Mouse (Mus musculus): ENCODE data around the gene Arhgap15. TPM values are rescaled to one million over a fixed set of nuclear protein-coding genes. Genes with fewer than 3 reads are reported as not detected.
A peak's percentile ranks its signal among the peaks of the same experiment; 100 is the strongest.

The Arhgap15 gene
- total RNA-seq, 2 experiments from 2014 or later = 1.0 to 1.1 TPM

DNA sequence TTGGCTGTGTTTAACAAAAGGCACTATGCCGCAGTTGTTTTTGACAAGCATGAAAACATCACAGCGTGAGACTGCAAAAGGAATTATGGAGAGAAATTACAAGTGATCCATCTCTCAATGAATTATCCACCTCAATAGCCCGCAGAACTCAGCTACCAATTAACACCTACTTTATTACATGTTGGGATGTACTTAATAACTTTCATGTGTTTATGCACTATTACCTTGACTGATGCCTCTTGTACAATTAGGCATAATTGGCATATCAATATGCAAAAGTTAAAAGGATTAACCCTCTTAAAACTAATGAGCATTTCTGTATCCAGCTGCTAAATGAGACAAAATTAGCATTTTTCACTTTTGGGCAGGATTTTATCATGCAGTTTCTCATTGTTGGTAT, 33.5 kb downstream of the Arhgap15 start:
- no peak for DNase-seq (ENCODE audit: low spot score in 2 of 2)

DNA sequence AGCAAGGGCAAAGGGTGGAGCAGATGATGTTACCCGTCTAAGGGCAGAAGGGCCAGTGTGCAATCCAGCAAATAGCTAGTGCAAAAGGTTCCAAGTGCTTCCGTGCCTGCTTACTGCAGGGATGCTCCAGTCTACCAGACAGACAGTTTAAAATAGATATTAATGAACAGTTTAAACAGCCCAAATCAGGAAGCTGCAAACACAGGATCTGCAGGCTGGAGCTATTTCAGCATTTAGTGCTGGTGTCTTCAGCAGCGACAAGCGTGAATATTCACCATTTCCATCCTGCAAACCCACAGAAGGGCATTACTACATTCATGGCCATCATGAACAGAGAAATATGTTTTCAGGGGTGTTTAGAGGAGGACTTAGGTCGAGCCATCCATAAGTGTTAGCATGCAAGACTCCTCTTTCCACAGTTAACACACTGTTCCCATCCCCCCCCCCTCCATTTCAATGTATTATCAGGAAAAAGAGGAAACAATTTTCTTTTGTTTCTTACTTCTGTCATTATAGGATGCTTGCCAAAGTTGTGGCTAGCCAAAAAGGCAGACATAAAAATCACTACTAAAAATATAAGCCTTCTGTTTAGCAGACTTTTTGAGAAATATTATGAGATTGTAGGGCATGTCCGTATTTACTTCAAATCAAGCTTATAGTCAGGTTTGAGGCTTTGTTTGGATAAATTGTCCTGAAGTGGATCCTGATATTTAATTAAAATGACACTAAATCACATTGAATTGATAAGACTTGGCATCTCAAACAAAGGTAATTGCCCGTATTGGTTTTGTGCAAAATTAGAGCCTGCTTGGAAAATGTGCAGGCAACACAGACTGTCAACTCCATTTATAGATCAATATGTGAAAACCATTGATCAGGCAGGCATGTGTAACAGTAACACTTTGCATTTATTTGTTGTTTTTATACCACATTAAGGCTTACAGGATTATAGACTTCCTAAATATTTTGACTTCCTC, 35.4 kb downstream of the Arhgap15 start:
- no peak for DNase-seq (ENCODE audit: low spot score in 2 of 2)

GRCm38 (mm10) chr2:43786101-43786500, 37.5 kb downstream of the Arhgap15 start:
- no peak for DNase-seq (ENCODE audit: low spot score in 2 of 2)

GRCm38 (mm10) chr2:43787141-43787540, 38.5 kb downstream of the Arhgap15 start:
- DNase-seq (ENCODE audit: low spot score in 2 of 2) = peak in 1 of 2 experiments; percentile 21

DNA sequence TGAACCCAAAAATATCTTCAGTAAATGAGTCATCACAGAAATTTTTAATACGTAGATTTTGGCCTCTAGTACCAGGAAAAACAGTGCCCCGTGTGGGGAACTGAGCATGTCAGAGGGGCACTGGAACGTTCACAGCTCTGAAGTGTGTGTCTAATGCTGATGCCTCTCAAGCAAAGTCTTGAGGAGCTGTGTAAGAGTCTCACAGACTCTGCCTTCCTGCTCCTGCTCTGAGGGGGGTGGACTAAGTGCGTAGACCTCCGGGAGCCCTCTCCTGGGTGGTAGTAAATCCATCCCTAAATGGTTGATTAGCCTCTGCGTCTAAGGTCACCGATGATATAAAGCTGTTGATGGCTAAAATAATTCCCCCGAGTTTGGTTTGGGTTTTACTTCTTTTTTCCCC, 39.9 kb downstream of the Arhgap15 start:
- DNase-seq (ENCODE audit: low spot score in 2 of 2) = no peak

DNA sequence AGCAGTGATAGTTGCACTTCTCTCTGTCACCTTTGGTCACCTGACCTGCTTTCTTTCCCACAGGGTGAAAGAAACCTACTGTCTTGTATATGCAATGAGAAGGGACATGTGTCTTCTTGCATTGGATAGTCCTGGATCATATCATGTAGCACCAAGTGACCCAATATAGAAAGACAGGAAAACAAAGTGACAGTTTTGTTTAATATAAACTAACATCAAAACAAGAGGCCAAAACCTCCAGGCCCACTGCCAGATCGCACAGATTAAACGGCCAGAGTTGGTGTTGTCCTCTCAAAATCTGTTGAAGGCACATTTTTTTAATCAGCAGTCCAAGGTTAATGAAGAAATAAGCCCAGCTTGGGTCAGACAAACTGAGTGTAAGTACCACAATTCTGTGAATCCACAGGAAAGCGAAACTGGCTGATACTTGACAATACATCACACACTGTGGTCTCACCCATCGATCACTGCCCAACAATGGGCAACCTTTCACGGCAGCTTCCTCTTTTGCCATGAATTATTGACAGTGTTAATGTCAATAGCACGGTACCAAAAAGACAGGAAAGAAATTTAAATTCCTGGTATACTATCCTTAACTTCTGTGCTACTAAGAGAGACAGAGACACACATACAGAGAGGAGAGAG, 41.5 kb downstream of the Arhgap15 start:
- no peak for DNase-seq (ENCODE audit: low spot score in 2 of 2)

DNA sequence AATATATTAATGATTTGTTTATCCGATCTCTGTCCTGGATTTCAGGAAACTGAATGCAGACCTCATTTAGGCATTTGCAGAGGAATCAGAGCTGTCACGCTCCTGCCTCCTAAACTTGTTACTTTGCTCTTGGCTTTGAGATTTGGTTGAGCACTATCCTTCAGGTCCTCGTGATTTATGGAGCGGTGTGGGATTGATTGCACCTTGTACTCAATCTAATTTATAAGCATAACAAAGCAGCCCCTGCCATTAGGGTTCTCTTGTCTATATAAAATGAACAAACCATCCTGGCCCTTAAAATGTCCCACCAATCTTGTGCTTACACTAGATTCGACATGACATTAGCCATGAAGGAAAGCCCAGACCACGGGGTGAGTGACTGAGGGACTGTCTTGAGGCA, 43.0 kb downstream of the Arhgap15 start:
- DNase-seq (ENCODE audit: low spot score in 2 of 2) = no peak

DNA sequence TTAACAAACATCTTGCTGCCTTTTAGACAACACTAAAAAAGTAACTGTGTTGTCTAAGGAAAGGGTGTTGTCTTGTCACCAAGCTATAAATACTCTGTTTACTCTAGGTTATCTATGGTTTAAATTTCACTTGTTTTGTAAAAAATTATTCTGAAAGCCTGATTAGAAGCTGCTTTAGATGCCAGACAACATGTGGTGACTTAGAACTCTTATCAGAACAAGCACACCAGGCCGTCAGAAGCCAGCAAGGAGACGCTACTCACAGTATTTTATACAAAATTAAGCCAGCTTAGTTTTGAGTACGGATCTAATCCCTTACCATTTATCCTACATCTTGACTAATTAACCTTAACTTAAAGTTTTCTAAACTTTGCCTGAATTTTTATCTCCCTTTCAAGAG, 44.5 kb downstream of the Arhgap15 start:
- DNase-seq (ENCODE audit: low spot score in 2 of 2) = no peak

GRCm38 (mm10) chr2:43794700-43795099, 46.1 kb downstream of the Arhgap15 start:
- DNase-seq (ENCODE audit: low spot score in 2 of 2) = no peak

DNA sequence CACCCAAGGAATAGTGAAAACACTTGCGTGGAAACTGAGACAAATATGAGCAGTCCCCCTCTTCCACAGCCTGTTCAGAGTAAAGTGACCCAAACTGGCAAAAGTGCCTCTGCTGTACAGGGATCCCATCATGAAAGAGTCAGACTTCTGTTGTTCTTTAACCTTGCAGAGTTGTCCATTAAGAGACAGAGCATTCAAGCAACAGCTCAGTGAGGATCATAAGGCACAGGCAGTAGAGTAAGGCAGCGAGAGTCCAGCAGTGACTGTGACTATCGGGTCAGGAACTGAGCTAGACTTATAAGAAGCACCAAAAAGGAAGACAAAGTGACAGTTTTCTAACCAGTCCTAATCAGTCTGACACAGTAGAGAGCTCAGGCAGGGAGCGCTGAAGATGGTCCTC, 47.8 kb downstream of the Arhgap15 start:
- no peak for DNase-seq (ENCODE audit: low spot score in 2 of 2)

DNA sequence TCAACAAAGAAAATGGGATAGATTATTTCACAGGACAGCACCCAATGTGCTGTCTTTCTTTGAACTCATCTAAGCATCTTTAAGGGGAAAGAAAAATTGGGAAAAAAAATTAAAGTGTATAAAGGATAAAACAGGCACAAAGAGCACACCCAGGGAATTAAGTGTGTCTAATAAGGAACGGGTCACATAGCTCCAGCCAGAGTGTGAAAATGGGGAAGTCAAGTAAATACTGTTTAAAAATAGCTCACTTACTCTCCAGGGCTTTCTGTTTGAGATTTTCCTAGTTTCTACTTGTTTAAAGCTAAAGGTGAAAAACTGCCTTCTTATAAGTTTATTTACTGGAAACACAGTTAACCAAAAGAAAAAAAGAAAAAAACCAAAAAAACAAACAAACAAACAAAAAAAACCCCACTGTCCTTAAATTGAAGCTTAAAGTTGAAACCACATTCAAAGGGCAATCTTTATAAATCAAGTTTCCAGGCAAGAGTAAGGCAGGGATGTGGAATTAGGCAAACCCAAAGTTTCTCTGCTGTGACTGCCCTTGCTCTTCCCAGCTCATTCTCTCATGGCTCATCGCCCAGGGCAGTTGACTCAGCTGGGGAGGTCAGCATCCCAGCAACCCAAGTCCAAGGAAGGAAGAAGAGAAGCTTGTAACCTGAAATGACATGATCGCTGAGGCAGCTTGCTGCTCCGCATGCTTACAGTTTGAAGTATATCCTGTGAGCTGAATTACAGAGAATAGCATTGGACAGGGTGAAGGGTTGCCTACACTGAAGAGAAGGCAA, 57.5 kb downstream of the Arhgap15 start:
- no peak for DNase-seq (ENCODE audit: low spot score in 2 of 2)

GRCm38 (mm10) chr2:43815896-43816787, 67.5 kb downstream of the Arhgap15 start:
- no peak for DNase-seq (ENCODE audit: low spot score in 2 of 2)

- peak; percentile 19 to 54 for DNase-seq (ENCODE audit: low spot score in 2 of 2)
Observed at GRCm38 (mm10) chr2:43816788-43817581, 68.4 kb downstream of the Arhgap15 start.

GRCm38 (mm10) chr2:43835931-43836330, 87.3 kb downstream of the Arhgap15 start:
- DNase-seq (ENCODE audit: low spot score in 2 of 2) = no peak

DNA sequence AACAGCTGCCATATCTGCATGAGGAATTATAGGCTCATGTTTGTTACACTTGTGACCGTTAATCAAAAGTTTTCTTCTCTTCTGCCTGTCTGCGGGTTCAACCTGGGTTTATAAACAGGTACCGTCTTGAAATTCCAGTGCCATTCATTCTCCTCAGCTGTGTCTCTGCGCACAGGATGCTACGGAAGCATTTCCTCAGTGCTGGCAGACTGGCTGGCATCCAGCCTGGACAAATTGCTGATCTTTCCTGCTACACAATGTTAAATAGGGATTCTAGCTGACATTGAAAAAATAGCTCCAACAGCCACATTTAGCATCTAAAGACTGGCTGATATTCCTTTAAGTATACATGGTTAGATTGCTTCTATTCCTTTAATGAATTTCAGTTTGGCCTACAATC, 93.0 kb downstream of the Arhgap15 start:
- DNase-seq (ENCODE audit: low spot score in 2 of 2) = no peak

DNA sequence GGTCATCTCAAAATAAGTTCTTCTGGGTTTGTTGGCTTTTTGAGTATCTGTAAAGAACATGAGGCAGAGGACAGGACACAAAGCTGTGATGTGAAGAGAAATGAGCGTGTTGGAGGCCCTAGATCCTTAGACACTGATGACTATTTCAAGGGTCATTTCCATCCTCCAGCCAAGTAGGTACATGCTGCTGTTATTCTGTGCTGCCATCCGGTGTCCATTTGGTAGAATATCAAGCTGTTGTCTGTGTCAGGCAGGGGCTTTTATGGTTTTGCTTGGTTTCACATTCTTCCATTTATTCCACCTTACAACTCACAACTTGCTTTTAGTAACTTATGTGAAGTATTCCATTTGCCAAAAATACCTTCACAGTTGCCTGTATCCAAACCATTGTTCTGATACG, 102.6 kb downstream of the Arhgap15 start:
- DNase-seq (ENCODE audit: low spot score in 2 of 2) = no peak

DNA sequence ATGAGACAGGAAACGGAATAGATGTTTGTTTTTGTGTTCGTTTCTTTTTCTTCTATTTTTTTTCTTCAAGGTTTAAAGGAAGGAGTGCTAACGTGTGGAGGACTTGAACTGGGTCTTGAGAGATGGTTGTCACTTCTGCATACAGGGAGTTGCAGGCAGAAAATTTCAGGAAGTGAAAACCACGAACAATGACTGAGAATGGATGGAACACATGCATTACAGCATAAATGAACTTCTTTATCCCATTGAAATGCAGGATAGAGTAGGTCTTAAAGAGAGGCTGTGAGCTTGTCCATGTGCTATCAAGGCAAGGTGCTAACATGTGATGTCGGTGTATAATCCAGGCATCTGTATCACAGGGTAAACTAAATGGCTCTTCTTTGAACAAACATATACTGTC, 114.1 kb downstream of the Arhgap15 start:
- DNase-seq (ENCODE audit: low spot score in 2 of 2) = no peak

DNA sequence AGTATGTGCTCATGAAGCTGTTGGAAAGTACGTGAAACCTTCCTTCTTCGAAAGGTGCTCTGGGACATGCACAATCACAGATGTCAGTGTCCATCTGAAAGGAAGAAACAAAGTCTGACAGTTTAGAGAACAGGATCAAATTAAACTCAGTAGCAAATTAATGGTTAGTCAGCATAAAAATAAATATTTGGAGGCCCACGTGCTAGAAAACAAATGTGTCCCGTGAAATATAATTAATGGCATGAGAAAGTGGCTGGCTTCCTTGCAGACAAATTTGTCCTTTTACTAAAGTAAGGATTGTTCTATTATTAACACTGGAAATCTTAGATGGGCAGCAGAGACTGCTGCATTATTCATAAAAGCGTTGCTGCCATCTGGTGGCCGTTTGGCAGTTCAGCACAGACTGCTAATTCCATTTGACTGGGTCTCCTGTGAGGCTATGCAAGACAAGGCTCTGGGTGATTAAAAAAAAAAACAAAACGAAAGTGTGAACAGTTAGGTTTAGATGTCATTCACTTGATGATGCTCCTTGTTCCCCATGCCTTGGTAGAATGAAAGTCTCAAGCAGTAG, 153.9 kb downstream of the Arhgap15 start:
- DNase-seq (ENCODE audit: low spot score in 2 of 2) = peak; percentile 40 to 75

DNA sequence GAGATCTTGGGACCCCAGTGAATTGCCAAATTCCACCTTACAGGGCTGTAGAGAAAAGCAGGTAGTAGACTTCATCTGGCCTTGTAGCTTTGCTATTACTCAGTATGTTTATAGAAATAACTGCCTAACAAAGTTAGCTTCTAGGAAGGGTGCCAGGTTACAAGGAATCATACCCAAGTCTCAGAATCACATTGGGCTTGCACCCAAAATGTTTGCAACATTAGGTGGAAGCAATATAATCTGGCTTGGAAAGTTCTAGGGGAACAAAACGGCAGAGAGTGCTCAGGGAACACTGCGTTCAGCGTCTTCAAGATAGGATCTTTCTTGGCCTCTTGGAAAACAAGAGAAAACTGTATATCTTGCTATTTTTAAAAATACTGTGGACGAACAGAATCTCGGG, 158.9 kb downstream of the Arhgap15 start:
- DNase-seq (ENCODE audit: low spot score in 2 of 2) = peak in 1 of 2 experiments; percentile 19
